Mouse (Mus musculus) forebrain, embryonic 13.5 days (tissue): Measurements from ENCODE around the gene Eri3. TPM values are rescaled to one million over a fixed set of nuclear protein-coding genes. Genes with fewer than 3 reads are reported as not detected.
A peak's percentile ranks its signal among the peaks of the same experiment; 100 is the strongest.

ENCODE experiments used
- ATAC-seq: fragments of 200-750 bp; cut with Nextera tagmentation; 2 replicates; pipeline ENCODE4 v1.8.0; 2017
- H3K27ac ChIP-seq: fragments of 300-500 bp; sonication (generic); 2 replicates; pipeline ENCODE4 v1.5.1; 2015; ENCODE audit warnings: inconsistent platforms, mild to moderate bottlenecking, moderate library complexity
- H3K27me3 ChIP-seq: fragments of 300-500 bp; sonication (generic); 2 replicates; pipeline ENCODE4 v1.6.1; 2015; ENCODE audit warnings: mild to moderate bottlenecking, inconsistent platforms
- H3K36me3 ChIP-seq: fragments of 300-500 bp; sonication (generic); 2 replicates; pipeline ENCODE4 v1.6.1; 2015; ENCODE audit warnings: mild to moderate bottlenecking, inconsistent platforms; ENCODE audit not compliant: poor library complexity, severe bottlenecking
- H3K4me1 ChIP-seq: fragments of 300-500 bp; sonication (generic); 2 replicates; pipeline ENCODE4 v1.6.1; 2015; ENCODE audit warnings: inconsistent platforms
- H3K4me2 ChIP-seq: fragments of 300-500 bp; sonication (generic); 2 replicates; pipeline ENCODE4 v1.6.1; 2015; ENCODE audit warnings: inconsistent platforms, mild to moderate bottlenecking, moderate library complexity
- H3K4me3 ChIP-seq: fragments of 300-500 bp; sonication (generic); 2 replicates; pipeline ENCODE4 v1.5.1; 2015; ENCODE audit warnings: mild to moderate bottlenecking, inconsistent platforms
- H3K9ac ChIP-seq: fragments of 300-500 bp; sonication (generic); 2 replicates; pipeline ENCODE4 v1.6.1; 2015; ENCODE audit warnings: mild to moderate bottlenecking, inconsistent platforms
- H3K9me3 ChIP-seq: fragments of 300-500 bp; sonication (generic); replicated peaks from 2 replicates; pipeline ENCODE4 v1.6.1; 2016; ENCODE audit warnings: inconsistent platforms
- WGBS: fragments of 180-500 bp; shearing (Covaris S2); methylation state at CpG from one replicate; pipeline ENCODE4 v1.1.7; 2015; 5-methylcytosine and 5-hydroxymethylcytosine counted together
- polyA plus RNA-seq: library from polyadenylated mRNA; unstranded; fragments of >200 nt; fragmentation: Nextera tagmentation; extraction: Ambion mirVana; gene quantifications from 2 replicates; pipeline ENCODE4 v1.2.1, GENCODE M21; 2015

Eri3 gene
- polyA plus RNA-seq, 1 experiment from 2014 or later: 188 TPM

DNA sequence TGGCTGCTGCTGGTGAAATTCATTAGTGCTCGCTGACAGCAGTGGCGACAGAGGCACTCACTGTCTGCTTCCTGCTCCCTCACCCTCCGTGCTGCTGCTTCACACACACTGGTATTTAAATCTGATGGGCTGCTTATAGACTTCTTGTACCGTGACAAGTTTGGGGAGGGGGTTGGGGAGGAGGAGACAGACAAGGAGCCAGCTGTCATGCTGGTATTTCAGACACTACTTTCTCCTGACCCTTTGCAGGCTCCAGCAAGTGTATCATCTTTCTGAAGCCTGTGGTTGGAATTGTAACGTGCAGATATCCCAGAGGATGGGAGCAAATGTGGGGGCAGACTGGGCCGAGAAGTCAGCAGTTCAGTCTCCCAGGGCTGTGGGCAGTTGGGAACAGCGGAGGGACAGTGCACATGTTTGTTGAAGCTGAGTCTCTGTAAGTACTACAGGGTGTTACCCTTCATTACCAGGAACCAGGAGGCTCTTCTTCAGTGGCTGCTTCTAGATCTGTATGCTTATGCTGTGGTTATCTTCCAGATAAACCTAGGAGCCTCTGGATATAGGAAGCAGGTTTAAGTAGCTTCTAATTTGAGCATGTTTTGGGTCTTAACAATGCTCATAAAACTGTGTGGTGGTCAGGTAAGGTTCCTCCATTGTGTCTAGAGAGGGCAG is 59.3 kb downstream of the Eri3 start:
- 78% methylated on average over 7 of the region's 7 CpGs for WGBS

GRCm38 (mm10) chr4:117611385-117611784 is 61.2 kb downstream of the Eri3 start:
- no peak overlapping the region for H3K4me2 ChIP-seq
- no peaks in the 10 kb centered on the region for H3K9me3 ChIP-seq
- peaks cover 10% of the 10 kb centered on the region for H3K4me1 ChIP-seq
- no peak overlapping the region for H3K4me3 ChIP-seq
- 73% methylated on average over 4 of the region's 4 CpGs for WGBS
- H3K36me3 ChIP-seq: peaks cover 56% of the 10 kb centered on the region
- no peak for ATAC-seq
- H3K9ac ChIP-seq: no peak overlapping the region
- no peaks in the 10 kb centered on the region for H3K27me3 ChIP-seq
- H3K27ac ChIP-seq: no peak overlapping the region

More for the DNA sequence above, 59.3 kb downstream of the Eri3 start:
- Histone ChIP-seq H3K27me3 (no peaks in the 10 kb centered on the region), H3K4me1 (peaks cover 24% of the 10 kb centered on the region), H3K27ac (peak overlapping the region; percentile 31; the same call in 1 of the 2 replicates), H3K36me3 (peaks cover 41% of the 10 kb centered on the region), H3K9me3 (no peaks in the 10 kb centered on the region), H3K9ac (no peak overlapping the region), H3K4me3 (no peak overlapping the region), H3K4me2 (no peak overlapping the region)
- ATAC-seq: no peak

DNA sequence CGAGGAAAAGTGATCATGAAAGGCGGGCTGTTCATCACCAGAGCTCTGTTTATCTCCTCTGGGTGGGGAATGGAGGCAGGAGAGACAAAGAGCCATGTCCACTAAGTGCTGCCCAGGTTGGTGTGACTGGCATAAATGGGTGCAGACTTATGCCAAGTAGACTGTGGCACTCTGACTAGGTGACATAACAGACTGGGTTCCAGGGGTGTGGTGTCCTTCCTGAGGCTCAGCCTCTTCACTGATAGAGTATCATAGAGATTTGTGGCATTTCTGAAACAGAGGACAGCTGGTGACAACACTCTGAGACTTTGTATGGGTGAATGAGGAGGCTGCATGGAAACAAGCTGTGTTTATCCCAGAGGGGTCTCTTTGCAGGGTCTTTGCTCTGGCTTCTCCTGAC is 61.6 kb downstream of the Eri3 start:
- H3K27ac ChIP-seq: no peak overlapping the region

GRCm38 (mm10) chr4:117612713-117613112 is 62.5 kb downstream of the Eri3 start:
- peaks cover 63% of the 10 kb centered on the region for H3K36me3 ChIP-seq
- peaks cover 10% of the 10 kb centered on the region for H3K4me1 ChIP-seq
- H3K9me3 ChIP-seq: no peaks in the 10 kb centered on the region
- H3K27me3 ChIP-seq: no peaks in the 10 kb centered on the region
- no peak overlapping the region for H3K9ac ChIP-seq
- 98% methylated on average over 5 of the region's 5 CpGs for WGBS
- no peak overlapping the region for H3K4me2 ChIP-seq
- H3K27ac ChIP-seq: no peak overlapping the region
- ATAC-seq: no peak
- no peak overlapping the region for H3K4me3 ChIP-seq

More for the DNA sequence above, 61.6 kb downstream of the Eri3 start:
- ATAC-seq: no peak
- Histone ChIP-seq H3K4me2 (no peak overlapping the region), H3K9me3 (no peaks in the 10 kb centered on the region), H3K4me3 (no peak overlapping the region), H3K9ac (no peak overlapping the region), H3K27me3 (no peaks in the 10 kb centered on the region), H3K4me1 (peaks cover 10% of the 10 kb centered on the region), H3K36me3 (peaks cover 61% of the 10 kb centered on the region)
- 87% methylated on average over 2 of the region's 2 CpGs for WGBS

DNA sequence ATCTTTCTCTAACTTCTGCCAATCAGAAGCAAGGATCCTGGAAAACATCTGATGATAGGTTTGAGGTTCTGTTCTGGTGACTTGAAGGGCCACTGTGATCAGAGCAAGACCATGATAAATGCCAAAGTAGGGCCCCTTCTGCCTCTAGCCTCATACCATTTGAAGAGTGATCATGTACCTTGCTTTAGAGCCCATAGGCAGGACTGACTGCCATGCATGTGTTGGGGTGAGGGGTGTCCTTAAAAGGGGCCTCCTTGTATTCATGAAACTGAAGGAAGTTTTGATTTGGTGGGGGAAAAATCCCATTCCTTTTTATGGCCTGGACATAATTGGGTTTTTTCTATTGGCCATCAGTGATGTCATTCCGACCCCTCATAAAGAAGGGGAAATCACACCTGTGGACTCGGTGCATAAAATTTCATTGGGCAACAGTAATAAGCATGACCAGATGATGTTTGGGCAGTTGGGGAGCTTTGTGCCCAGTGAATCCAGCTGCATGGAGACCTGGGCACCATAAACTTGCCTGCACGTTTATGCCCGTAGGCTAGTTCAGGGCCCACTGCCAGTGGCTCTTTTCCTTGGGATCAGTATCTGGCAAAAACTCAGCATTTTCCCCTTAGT is 63.1 kb downstream of the Eri3 start:
- no peak for ATAC-seq
- WGBS: 95% methylated on average over 4 of the region's 4 CpGs
- H3K27ac ChIP-seq: no peak overlapping the region
- peaks cover 61% of the 10 kb centered on the region for H3K36me3 ChIP-seq
- no peak overlapping the region for H3K4me3 ChIP-seq
- no peak overlapping the region for H3K9ac ChIP-seq
- no peaks in the 10 kb centered on the region for H3K9me3 ChIP-seq
- H3K4me2 ChIP-seq: no peak overlapping the region
- H3K27me3 ChIP-seq: no peaks in the 10 kb centered on the region
- H3K4me1 ChIP-seq: peaks cover 7% of the 10 kb centered on the region

DNA sequence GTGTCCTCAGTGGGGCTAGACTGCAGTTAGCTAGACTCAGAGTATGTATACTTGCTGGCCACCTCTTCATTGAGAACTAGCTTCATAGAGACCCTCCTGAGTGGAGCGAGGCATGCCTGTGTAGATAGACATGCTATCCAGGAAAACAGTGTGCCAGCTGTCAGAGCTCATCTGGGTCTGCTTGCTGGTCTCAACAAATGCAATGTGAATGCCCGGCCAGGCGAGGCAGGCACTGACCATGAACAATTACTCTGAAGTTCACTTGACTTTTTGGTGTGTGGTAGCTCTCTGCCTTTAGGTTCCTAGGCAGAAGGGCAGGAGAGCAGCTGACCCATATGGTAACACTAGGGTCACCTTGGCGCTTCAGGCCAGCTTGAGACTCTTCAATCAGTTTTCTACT is 66.4 kb downstream of the Eri3 start:
- H3K4me3 ChIP-seq: no peak overlapping the region
- H3K9ac ChIP-seq: no peak overlapping the region
- H3K9me3 ChIP-seq: no peaks in the 10 kb centered on the region
- H3K27ac ChIP-seq: no peak overlapping the region
- WGBS: 88% methylated on average over 4 of the region's 4 CpGs
- H3K4me2 ChIP-seq: no peak overlapping the region
- no peaks in the 10 kb centered on the region for H3K4me1 ChIP-seq
- H3K36me3 ChIP-seq: peaks cover 60% of the 10 kb centered on the region
- no peaks in the 10 kb centered on the region for H3K27me3 ChIP-seq
- ATAC-seq: no peak

- WGBS: 90% methylated on average over 5 of the region's 5 CpGs
- H3K4me1 ChIP-seq: 0 out of 2 replicates have a peak, but pooled peaks cover 4% of the 10 kb centered on the region
- no peak overlapping the region for H3K9ac ChIP-seq
- no peaks in the 10 kb centered on the region for H3K9me3 ChIP-seq
- H3K27me3 ChIP-seq: no peaks in the 10 kb centered on the region
- H3K36me3 ChIP-seq: peaks cover 31% of the 10 kb centered on the region
- no peak overlapping the region for H3K4me3 ChIP-seq
- no peak for ATAC-seq
- H3K4me2 ChIP-seq: no peak overlapping the region
- H3K27ac ChIP-seq: no peak overlapping the region
Observed at GRCm38 (mm10) chr4:117622270-117622669, 72.1 kb downstream of the Eri3 start.

DNA sequence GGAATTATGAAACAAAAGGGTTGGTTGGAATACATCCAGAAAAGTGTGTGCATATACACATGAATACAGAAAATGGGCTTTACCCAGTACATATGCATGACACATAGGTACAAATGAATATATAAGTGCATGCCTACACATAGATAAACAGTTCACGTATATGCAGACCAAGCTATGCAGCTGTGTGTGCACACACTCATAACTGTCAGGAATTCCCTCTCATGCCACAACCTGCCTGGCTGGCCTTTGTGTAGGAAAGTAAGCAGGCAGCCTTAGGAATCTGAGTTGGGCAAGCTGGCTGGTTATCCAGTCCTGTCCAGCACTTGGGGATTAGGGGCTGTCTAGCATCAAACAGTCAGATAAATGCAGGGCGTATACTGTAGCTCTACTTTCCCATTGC is 72.9 kb downstream of the Eri3 start:
- no peak for ATAC-seq
- Histone ChIP-seq H3K4me1 (0 out of 2 replicates have a peak, but pooled peaks cover 4% of the 10 kb centered on the region), H3K9ac (no peak overlapping the region), H3K4me2 (no peak overlapping the region), H3K27ac (no peak overlapping the region), H3K4me3 (no peak overlapping the region), H3K9me3 (no peaks in the 10 kb centered on the region), H3K36me3 (peaks cover 30% of the 10 kb centered on the region), H3K27me3 (no peaks in the 10 kb centered on the region)
- WGBS: 77% methylated on average over 2 of the region's 2 CpGs

DNA sequence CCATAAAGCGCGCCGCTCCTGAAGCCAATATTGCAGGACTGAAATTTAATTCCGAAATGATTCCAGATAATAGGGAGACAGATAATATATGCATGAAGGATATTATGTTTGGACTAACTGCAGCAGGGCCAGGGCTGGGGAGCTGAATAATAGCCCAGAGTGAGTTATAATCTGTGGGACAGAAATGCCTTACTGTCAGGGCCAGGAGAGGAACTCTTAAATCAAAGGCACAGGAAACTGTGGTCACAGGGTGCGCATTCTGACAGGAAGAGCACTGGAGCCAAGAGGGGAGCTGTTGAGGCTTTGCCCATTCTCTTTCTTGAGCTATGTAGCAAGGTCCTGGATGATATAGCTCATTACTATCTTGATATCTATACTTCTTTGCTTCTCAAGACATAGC is 74.5 kb downstream of the Eri3 start:
- no peak for ATAC-seq

GRCm38 (mm10) chr4:117628464-117628863 is 78.3 kb downstream of the Eri3 start:
- no peak for ATAC-seq
- Histone ChIP-seq H3K4me1 (peaks cover 7% of the 10 kb centered on the region; the same call in 1 of the 2 replicates), H3K9ac (no peak overlapping the region), H3K27ac (no peak overlapping the region), H3K36me3 (peaks cover 12% of the 10 kb centered on the region), H3K9me3 (no peaks in the 10 kb centered on the region), H3K4me2 (no peak overlapping the region), H3K27me3 (no peaks in the 10 kb centered on the region), H3K4me3 (no peak overlapping the region)
- WGBS: 58% methylated on average over 1 of the region's 1 CpGs

More for the DNA sequence above, 74.5 kb downstream of the Eri3 start:
- WGBS: 96% methylated on average over 5 of the region's 5 CpGs
- Histone ChIP-seq H3K27ac (no peak overlapping the region), H3K36me3 (peaks cover 26% of the 10 kb centered on the region), H3K27me3 (no peaks in the 10 kb centered on the region), H3K9me3 (no peaks in the 10 kb centered on the region), H3K4me2 (no peak overlapping the region), H3K4me1 (0 out of 2 replicates have a peak, but pooled peaks cover 4% of the 10 kb centered on the region), H3K4me3 (no peak overlapping the region), H3K9ac (no peak overlapping the region)

- Histone ChIP-seq H3K27ac (no peak overlapping the region), H3K4me3 (no peak overlapping the region), H3K4me2 (no peak overlapping the region), H3K4me1 (peaks cover 14% of the 10 kb centered on the region; the same call in 1 of the 2 replicates), H3K9ac (no peak overlapping the region), H3K9me3 (no peaks in the 10 kb centered on the region), H3K27me3 (no peaks in the 10 kb centered on the region), H3K36me3 (peaks cover 5% of the 10 kb centered on the region; the same call in 1 of the 2 replicates)
- 61% methylated on average over 6 of the region's 6 CpGs for WGBS
- no peak for ATAC-seq
Observed at GRCm38 (mm10) chr4:117630053-117630670, 80.0 kb downstream of the Eri3 start.

GRCm38 (mm10) chr4:117633527-117633926 is 83.4 kb downstream of the Eri3 start:
- Histone ChIP-seq H3K9me3 (no peaks in the 10 kb centered on the region), H3K36me3 (0 out of 2 replicates have a peak, but pooled peaks cover 3% of the 10 kb centered on the region), H3K27me3 (no peaks in the 10 kb centered on the region; the same call in 1 of the 2 replicates), H3K27ac (no peak overlapping the region), H3K4me1 (peaks cover 39% of the 10 kb centered on the region), H3K4me2 (no peak overlapping the region), H3K4me3 (no peak overlapping the region), H3K9ac (no peak overlapping the region)
- no peak for ATAC-seq
- 62% methylated on average over 5 of the region's 5 CpGs for WGBS
